Mouse (Mus musculus) ES-E14 (cell line): ENCODE results near the gene Apbb1ip.

Source experiments
- CHD2 ChIP-seq: IDR thresholded peaks from 2 replicates; pipeline ENCODE4 v1.6.1; 2014; ENCODE audit warnings: mild to moderate bottlenecking, low read depth, low read length, inconsistent platforms
- HCFC1 ChIP-seq: IDR thresholded peaks from 2 replicates; pipeline ENCODE4 v1.6.1; 2012; ENCODE audit warnings: low read length, inconsistent platforms, borderline replicate concordance; ENCODE audit not compliant: insufficient read depth
- MAFK ChIP-seq: IDR thresholded peaks from 2 replicates; pipeline ENCODE4 v1.6.1; 2014; ENCODE audit warnings: mild to moderate bottlenecking, low read depth, low read length, inconsistent platforms; ENCODE audit not compliant: insufficient read depth
- ZC3H11A ChIP-seq: IDR thresholded peaks from 2 replicates; pipeline ENCODE4 v1.6.1; 2012; ENCODE audit warnings: low read depth, mild to moderate bottlenecking, inconsistent platforms, low read length, borderline replicate concordance

- TF ChIP-seq ZC3H11A (no peak), CHD2 (no peak), HCFC1 (no peak), MAFK (no peak)
These were observed 27.1 kb upstream of the Apbb1ip start for GRCm38 (mm10) chr2:22746785-22747184.
